Mouse (Mus musculus): Measurements from ENCODE around the gene Bcl11a. TPM values are rescaled to one million over a fixed set of nuclear protein-coding genes. Genes with fewer than 3 reads are reported as not detected.

Gene Bcl11a
- total RNA-seq, 4 experiments from 2014 or later = 2.6 to 4.0 (median 2.9) TPM

DNA sequence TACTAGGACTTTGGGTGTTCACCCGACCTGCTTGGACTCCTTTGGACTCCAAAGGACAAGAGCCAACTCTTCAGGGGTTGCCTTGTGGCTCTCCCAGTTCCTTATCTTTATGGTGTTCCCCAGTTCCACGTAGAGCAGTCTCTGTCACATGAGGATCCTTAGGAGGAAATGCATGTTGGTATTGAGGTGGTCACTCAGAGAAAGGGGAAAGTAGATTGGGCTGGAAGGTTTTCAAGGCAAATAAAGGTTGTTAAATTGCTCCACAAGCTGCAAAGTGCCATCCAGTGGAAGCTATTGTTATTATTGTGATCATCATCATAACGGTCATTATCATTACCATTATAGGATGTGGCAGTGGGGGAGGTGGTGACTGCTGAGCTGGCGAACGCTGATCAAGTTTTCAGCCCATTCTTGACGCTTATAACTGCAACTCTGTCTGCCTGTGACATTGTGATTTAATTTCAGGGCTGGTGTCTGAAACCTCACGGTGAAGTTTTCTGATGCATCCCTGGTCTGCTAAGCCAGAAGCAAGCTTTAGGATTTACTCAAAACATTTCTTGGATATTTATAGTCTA, 52.4 kb downstream of the Bcl11a start:
- DNase-seq (ENCODE audit: low spot score) = no peak

DNA sequence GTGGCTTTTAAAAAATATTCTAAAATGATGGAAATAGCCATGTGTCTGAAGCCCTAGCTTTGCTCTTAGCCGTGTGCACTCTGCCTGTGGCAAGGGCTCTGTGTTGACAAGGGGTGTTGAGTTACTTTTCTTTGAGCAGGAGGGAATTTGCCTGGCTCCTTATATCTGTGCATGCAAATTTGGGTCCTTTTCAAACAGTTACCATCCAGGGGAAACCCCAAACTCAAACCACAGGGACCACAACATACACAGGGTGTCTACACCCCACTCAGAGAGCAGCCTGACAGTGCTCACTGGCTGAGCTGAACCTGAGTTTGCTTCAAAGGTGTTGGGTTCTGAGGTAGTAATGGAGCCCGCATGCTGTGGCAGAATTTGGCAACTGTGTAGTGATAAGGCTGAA, 54.0 kb downstream of the Bcl11a start:
- DNase-seq (ENCODE audit: low spot score) = no peak

DNA sequence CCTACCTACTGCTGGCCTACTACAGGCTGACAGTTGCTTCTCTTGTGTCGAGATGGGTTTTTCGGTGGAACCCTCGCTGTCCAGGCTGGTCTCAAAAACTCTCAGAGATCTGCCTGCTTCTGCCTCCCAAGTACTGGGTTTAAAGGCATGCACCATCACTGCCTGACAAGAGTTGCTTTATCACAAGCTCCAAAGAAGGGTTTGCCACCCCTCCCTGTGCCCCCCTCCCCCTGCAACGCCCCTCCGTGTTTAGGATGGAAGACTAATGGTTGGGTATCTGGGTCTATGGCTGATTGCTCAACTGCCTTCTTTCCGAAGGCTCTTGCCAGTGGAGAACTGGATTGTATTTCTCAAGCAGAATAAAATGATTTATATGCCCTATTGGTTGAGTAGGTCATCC, 54.5 kb downstream of the Bcl11a start:
- no peak for DNase-seq (ENCODE audit: low spot score)

DNA sequence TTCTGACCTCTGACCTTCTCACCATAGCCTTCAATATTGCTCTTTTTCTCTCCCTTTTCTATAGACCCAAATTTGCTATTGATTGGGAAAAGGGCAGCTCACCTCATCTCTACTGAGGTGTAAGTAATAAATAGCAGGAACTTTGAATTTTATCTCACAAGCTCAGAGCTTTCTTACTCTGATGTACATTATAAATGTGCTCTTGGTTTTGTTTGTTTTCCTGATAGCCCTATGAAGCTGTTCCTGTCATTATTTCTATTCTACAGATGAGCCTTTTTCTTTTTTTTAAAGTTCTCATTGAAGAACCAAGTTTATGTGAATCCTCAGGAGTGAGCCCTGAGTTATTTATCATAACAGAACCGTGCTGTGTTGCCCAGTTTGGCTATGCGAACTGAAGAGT, 55.0 kb downstream of the Bcl11a start:
- DNase-seq (ENCODE audit: low spot score) = no peak

DNA sequence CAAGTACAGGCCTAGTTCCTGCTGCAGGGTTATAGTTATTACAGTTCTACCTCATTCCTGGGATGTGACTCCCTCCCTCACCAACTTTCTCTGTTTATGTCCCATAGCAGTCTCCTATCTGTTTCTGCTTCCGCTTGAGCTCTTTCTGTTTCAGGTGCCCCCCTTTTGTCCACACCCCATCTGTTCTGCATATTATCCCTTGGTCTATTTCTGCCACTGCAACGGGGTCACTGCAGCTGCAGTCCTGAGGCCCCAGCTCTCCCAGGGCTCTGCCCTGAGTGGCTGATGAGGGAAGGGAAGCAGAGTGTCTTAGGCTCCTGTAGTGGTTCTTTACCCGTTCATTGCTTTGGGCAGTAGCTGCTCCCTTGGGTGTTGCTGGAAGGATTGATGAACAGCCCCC, 55.6 kb downstream of the Bcl11a start:
- no peak for DNase-seq (ENCODE audit: low spot score)

DNA sequence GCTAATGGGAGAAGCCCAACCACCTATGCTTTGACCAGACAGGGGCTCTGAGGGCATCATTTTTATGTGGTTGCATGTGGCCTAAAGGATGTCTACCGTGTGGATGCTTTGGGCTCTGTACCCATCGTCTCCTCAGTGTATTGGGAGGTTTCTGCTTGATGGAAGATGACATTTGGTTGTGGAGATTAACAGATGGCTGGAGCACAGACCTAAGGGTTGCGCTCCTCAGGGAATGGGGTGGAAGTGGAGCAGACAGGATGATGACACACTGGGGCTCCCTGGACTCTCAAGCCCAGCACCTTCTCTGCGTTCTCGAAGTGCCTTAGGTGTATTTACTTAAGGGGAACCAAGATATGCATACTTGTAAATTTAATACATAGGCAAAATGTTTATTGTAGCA, 56.1 kb downstream of the Bcl11a start:
- DNase-seq (ENCODE audit: low spot score) = no peak

DNA sequence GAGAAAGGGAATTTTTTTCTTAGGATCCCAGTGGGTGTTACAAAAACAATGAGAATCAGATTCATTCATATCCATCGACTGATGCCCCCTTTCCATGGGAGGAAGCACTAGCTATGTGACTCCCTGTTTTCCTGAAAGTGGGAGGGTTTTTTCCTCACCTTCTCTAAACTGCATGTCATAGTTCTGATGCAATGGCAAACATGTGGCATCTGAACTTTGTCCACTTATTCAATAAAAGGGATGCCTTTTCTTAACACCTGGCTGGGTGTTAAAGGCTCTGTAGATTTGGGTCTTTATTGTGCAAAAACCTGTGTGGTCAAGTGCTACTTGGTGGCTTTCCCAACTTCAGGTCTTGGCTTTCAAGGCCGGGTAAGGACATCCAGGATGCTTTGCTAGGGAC, 57.4 kb downstream of the Bcl11a start:
- DNase-seq (ENCODE audit: low spot score) = no peak

DNA sequence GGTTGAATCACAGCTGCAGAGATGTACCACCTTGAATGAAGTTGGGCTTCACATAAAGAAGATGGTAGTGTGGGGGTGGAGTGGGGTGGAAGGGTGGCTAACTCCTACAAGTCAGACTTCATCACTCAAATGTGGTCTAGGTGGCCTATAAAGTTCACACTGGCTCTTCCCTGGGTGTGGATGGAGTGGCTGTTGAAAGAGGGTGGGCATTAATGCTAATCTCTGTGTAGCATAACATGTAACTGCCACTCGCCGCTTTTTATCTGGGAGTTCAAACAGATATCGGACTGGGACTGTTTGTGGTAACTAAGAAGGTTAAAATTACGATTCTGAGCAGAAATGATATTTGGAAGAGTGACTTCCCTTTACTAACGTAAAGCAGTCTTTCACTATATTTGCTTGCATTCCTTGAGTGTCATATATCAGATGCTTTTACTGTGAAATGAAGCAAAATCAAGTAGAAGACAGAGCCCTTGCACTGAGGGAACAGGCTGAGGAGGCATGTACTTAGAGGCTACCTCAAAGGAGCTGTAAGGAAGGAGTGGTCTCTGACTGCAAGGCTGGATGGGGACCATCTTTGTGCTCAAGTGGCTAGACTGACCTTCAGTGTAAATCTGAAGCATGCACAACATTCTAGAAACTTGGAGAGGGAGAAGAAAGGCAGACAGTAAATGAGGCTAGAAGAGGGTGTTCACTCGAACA, 58.4 kb downstream of the Bcl11a start:
- DNase-seq (ENCODE audit: low spot score) = no peak

DNA sequence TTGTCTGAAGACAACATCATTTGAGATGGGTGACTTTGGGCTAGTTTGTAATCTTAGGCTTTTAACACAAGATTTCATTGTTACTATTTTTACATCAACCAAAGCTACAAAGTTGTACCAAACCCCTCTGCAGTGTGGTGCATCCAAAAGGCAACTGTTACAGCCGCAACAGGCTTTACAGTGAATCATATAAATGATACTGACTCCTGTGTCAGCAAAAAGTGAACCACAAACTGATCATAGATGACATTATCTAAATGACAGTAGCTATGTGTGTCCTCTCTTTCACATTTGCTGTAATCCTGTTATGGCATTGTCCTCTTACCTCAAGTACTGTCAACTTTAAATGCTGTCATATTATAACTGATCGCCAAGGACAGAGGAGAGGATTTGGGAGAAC, 60.0 kb downstream of the Bcl11a start:
- DNase-seq (ENCODE audit: low spot score) = no peak

DNA sequence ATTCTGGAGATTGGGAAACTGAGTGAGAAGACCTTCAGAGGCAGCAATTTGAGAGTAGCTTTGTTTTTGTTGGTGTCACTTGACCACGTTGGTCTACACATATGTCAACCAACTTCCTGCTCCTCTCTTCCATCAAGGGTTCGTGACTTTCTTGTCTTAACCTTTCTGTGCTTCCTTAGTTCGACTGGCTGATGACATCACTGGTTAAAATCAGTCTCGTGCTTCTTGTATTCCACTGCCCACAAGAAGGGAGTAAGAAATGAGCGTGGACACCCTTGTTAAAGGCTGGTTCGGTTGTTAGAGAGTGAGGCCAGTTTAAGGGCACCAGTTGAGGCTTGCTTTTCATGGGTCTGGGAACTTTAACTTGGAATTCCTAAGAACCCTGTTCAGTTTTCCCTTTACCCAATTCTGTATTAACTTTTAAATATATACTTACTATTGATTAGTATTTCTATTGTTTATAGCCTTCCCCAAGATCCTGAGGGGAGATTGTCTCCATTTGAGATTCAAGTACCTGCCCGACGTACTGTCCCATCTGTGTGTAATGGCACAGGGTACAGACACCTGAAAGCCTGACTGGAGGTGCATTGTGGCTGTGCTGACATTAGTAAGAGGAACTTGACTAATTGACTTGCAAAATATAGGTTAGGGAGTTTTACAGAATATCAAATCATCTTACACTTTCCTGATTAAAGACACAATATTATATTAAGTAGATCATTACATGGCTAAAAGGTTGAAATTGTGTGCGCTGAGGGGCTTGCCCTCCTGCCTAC, 60.9 kb downstream of the Bcl11a start:
- no peak for DNase-seq (ENCODE audit: low spot score)

DNA sequence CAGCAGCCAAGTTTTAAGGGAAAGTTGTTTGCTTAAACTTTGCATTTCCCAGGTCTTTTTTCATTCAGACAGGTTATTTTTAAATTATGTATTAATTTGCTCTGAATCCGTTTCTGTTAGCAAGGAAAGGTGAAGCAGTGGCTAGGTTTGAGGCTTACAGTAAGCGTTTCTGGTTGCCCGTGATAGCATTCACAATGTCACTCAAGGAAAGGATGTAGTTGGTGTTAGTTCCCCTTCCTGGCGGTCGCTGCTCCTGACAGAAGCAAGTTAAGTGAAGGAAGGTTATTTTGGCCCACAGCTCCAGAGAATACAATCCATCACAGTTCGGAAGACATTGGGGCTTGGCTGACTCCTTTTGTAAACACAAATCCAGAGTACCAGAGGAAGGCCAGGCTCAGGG, 61.6 kb downstream of the Bcl11a start:
- DNase-seq (ENCODE audit: low spot score) = no peak

DNA sequence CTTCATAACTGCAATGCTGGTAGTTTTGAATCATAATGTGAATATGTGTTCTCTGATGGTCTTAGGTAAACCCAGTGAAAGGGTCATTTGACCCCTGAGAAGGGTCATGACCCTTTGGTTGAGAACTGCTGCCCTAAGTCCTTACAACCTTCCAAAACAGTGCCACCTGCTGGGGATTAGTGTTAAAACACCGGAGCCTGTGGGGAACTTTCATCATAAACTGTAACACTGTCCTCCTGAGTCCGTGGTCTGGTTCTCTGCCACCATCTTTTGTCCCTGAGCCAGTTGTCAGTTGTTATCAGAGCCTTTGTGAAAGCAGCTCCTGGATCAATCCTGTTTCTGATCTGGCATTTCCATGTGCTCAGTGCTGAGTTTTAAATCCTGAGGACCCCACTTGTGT, 62.1 kb downstream of the Bcl11a start:
- DNase-seq (ENCODE audit: low spot score) = no peak

DNA sequence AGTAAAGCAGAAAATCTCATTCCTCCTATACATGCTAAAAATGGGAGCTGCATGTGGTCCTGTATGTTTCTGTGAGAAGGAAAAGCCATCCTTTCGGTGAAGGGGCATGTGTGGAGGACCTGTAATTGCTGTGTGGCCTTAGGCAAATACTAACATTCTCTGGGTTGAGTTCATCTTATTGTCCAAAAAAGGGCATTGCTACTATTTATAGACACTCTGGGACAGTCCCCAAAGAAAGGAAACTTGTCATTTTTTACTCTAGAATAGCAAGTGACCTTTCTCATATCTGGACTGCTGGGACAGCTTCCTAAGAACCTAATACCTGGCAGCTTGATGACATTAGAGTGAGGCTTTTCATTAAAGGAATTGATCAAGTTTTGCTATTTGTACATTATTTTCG, 63.1 kb downstream of the Bcl11a start:
- no peak for DNase-seq (ENCODE audit: low spot score)

DNA sequence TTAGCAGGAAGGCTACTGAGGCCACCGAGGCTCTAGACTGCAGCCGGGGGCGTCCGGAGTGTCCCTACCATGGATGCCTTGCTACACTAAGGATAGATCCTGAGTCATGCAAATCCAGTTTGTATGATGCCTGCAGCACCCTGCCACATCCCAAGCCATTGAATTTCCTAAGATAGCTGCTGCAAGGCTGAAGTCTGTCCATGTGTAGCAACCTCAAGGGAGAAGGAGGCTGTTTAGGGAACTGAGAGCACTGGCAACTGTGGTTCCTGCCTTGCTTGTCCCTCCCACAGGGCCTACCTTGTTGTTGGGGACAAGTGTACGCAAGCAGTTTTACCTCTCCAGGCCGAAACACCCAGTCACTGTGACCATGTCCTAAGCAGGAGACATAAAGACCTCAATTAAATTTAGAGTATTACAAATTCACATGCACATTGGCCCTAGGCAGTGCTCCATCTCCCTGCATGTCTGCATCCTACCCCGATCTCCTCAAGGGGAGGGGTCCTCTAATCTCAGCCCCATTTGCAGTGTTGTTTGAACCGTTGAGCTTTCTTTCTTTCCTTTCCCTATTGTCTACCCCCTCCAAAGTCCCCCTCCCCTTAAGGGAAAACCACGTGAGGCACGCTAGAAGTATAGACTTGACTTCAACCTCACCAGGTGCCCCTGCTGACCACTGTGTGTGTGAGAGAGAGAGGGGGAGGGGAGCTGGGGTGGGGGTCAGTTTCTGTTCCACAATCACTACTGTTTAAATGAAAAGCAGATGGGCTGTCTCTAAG, 63.8 kb downstream of the Bcl11a start:
- no peak for DNase-seq (ENCODE audit: low spot score)

DNA sequence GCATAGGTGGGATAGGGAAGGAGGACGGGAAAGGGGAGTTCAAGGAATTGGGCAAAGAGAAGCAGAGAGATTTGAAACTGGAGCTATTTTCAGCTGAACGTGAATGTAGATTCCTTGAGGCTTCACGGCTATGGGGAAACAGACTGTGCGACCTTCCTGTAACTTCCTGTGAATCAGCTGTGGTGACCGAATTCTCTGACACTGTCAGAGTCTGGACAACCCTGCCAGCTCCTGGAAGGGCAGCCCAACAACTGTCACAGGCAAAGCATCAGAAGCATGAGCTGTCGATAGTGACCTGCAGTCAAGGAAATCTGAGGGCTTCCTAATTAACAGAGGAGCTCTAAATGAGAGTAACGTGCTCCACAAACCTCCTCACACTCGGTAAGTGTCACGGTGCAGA, 64.5 kb downstream of the Bcl11a start:
- peak; percentile 10 for DNase-seq (ENCODE audit: low spot score)

DNA sequence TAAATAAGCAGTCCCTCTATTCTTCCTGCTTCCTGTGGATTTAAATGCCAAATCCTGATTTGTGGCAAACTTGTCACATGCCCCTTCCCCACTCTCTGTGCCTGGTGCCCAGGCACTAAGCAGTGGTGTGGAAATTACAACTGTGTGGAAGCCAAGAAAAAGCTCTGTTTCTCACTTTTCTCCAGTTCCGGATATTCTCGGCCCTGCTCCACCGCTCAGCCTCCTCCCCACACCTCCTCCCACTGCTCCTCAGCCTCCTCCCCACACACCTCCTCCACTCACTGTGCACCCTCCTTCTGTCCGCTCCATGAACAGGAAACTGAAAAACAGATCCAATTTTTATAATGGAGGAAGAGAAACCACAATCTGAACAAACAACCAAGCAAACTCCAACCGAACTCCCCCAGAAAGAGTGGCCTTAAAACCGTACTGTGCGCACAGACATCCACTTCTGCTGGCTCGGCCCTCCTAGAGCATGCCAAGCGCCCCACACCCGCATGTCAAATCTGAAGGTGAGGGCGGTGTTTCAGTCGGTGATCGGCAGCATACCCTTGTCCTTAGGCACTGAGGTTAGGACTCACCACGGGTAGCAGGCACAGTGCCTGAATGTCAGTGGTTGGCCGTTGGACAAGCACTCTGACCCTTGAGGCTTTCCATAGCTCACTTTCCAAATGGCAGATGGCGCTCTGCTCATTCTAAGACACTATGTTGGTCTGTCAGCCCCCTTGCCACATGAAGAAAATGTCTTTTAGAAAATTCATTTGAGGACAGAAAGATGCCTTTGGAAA, 66.5 kb downstream of the Bcl11a start:
- no peak for DNase-seq (ENCODE audit: low spot score)

DNA sequence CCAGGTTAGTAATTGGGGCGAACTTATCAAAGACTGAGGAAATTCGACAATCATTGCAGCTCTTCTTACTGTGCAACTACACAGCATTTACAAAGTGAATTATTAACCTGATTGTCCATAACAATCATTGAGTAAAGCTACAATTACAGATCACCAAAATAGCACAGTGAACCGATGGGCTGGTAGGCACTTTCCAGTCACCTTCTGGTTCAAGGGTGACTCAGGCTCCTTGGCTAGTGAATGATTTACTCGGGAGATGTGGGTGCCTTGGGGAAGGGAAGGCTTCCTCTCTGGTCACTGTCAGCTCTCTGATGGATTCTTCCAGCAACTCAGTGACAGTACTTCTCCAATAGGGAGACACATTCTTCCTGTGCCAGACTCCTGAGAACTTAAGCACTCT, 68.2 kb downstream of the Bcl11a start:
- no peak for DNase-seq (ENCODE audit: low spot score)

DNA sequence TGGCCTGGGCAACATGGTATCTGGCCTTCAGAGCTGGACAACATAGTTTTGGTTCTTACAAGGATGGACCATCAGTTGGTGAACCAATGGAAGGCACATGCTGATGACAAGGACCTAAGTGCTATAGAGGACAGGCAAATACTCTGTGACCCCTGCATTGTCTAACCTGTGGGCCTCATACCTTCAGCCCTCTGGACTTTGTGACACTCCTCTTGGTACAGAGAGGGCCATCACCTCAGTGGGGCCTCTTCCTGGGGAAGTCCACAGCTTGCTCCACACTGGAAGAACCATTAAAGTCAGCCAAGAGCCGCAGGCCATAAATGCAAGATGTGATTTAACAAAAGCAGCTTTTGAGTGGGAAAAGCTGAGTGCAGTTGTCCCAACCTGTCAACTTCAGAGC, 68.6 kb downstream of the Bcl11a start:
- no peak for DNase-seq (ENCODE audit: low spot score)

DNA sequence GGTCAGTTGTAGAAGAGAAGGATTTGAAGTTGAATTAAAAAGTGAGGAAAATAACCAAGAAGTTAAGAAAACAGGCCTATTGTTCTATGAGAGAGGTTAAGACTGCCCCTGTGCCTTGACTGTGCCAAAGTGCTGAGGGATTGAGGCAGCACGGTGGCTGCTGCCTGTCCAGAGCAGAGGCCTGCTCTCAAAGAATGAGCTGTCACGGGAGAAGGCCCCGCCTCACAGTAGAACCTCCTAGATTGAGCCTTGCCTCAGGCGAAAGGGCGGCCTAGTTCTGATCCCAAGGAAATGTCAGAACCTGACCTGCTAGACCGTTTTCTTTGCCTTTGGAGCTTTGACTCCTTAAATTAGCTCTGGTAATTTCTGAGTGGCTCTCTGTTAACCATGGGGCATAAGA, 69.8 kb downstream of the Bcl11a start:
- no peak for DNase-seq (ENCODE audit: low spot score)

DNA sequence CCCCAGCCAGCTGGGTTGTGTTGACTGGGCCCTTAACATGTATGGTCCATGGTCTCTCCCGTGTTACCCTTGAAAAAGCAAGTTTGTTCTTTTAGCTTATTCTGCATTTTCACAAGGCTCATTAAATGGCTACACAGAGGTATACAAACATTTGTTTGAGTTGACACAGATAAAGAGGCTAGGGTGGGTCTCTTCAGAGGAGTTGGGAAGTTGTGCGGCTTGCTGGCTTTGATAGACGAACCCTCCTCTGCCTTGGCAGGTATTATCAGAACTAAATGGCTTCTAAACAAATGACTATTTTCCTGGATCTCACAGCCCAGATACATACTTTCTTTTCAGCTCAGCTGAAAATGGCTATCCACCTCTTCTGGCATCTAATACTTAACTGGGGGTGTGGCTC, 70.7 kb downstream of the Bcl11a start:
- DNase-seq (ENCODE audit: low spot score) = no peak

DNA sequence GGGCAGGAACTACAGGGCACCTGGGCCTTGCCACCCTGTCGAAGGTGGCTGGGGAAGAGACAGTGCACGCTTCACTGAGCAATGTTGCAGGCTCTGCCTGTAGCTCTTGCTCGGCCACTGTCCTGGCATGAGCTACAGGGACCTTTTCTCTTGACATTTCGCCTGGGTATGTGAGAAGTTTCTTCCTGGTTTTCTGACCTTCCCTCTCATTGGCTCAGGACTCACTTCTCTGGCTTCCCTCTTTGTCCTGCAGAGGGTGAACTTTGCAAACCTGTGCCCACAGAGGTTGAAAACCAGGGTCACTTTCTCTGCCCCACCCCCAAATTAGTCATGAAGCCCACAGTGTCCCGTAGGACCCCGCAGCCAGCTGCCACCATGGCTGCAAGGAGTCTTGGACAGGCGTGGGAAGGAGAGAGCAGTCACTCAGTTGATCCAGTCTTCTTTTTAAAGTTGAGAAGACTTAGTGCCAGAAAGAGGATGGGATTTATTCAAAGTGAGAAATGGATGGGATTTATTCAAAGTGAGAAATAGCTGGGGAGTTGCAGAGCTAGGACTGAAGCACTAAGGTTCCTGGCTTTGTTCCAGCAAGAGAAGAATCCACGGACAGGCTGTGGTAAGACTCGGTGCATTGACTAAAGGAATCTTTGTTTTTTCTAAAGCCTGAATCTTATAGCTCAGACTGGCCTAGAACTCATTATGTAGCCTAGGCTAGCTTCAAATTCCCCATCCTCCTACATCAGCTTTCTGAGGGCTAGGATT, 71.8 kb downstream of the Bcl11a start:
- DNase-seq (ENCODE audit: low spot score) = no peak
